Mouse (Mus musculus) heart, postnatal 36 days (tissue): Measurements from ENCODE around the gene Ces1a. TPM values are rescaled to one million over a fixed set of nuclear protein-coding genes. Genes with fewer than 3 reads are reported as not detected.

ENCODE experiments used
- DNase-seq, 2 experiments: peaks; one replicate each; pipeline ENCODE4 v3.0.0; 2021 to 2022
- intact Hi-C: fragments of 180-260 bp; cut with DNase I; formaldehyde crosslinking; loops from one replicate; pipeline ENCODE4 v1.15.1; 2025
- total RNA-seq, 2 experiments: library from RNA; stranded (reverse); gene quantifications; 2 replicates each; pipeline ENCODE4 v1.2.3; 2021

The Ces1a gene
- total RNA-seq, 2 experiments from 2014 or later = 0.44 TPM; not detected in 1

DNA sequence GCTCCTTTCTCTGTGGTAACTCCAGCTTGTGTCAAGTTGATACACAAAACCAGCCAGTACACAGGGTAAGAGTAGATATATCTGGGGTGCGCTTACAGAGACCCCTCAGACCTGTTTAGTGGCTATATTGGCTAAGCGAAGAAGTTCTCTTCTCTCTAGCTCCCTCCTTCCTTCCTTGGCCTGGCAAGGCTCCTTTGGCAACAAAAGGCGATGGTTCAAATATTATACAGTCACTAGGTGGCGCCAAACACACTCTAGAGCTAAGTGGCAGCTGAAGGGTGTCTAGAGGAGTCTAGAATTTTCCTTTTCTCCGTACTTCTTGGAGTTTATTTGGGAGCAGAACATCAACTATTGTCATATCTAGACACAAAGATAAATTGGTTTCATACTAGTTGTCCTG lies 37.7 kb downstream of the Ces1a start:
- intact Hi-C loops = loop anchor here (2.0 to 10.0 kb wide), 3 partner anchors 39 to 485 kb away; partner anchors contain the start of gene Ces1a

DNA sequence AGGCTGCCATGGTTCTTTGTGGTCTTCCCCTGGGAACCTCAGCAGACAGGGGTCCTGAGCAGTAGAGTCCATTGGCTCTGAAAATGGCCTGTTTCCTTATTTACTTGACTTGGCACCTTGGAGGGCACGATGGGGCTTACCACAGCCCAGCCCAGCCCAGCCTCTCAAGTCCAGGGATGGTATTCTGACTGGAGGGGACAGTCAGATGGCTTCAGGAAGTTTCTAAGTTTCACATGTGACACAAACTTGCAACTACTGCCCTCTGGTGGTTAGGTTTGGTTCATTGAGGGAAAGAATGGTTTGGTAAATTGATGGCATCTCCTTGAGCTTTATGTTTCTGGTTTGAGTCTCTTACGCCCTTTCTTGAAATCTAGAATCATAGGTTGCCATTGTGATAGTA lies 49.4 kb downstream of the Ces1a start:
- DNase-seq = peak; percentile 50 to 54

More for the DNA sequence above, 37.7 kb downstream of the Ces1a start:
- peak; percentile 22 to 24 for DNase-seq

DNA sequence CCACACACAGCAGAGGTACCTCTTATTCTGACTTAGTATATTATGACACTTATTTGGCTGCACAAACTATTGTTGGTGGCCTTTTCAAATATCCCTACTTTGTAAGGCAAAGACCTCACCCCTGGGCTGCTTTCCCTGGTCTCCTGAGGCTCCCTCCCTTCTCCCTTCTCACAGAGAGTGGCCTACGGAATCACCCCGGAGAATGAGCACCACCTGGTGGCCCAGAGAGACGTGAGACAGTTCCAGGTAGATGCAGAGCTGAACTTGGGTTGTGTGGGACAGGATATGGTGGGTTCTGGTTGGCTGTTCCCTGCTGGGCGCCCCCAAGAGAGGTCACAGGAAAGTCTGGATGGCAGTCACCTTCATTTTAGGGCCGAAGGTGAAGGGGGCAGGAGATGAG lies 51.2 kb downstream of the Ces1a start:
- DNase-seq = peak; percentile 56 to 65
- intact Hi-C loops = no loop called here

More for the DNA sequence above, 49.4 kb downstream of the Ces1a start:
- intact Hi-C loops = loop anchor here (1.0 to 2.0 kb wide), 2 partner anchors 114 to 180 kb away; no protein-coding TSS in a partner anchor

DNA sequence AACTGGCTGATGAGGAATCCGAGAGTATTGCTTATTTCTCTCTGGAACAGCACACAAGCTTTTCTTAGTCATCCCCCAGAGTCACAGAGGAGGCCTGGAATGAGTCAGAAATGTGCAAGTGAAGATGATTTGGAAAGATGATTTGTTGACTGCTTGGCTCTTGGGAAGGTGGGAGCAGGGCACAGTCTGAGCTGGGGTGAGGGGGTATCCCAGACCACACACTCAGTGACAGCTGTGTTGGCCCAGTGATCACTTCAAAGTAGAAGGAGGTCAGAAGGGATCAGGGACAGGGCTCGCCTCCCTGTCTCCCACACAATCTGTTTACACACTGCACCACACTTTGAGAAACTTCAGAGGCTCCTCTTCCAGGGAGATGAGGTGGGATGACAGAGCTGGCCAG lies 63.6 kb downstream of the Ces1a start:
- intact Hi-C loops = no loop called here
- no peak for DNase-seq

GRCm38 (mm10) chr8:92982491-92982890 lies 65.5 kb downstream of the Ces1a start:
- no peak for DNase-seq
- intact Hi-C loops = no loop called here

GRCm38 (mm10) chr8:92976656-92977055 lies 71.3 kb downstream of the Ces1a start:
- intact Hi-C loops = no loop called here
- no peak for DNase-seq

- peak; percentile 74 to 80 for DNase-seq
- intact Hi-C loops = no loop called here
These were observed 75.0 kb downstream of the Ces1a start for GRCm38 (mm10) chr8:92972949-92973348.

Other genes starting within 250 kb of the Ces1a start
- gene Mmp2, start 220.9 kb downstream of the Ces1a start, total RNA-seq = 10 to 100 TPM; 86.1 to 91.7 TPM
- 1 to 10 TPM; 1.2 to 1.6 TPM for gene Lpcat2, start 192.9 kb downstream of the Ces1a start, total RNA-seq
- not detected for gene Capns2, start 146.8 kb downstream of the Ces1a start, total RNA-seq
- gene Slc6a2, start 88.1 kb downstream of the Ces1a start, total RNA-seq = under 1 TPM; 0.05 to 0.11 TPM
- gene Ces1b, start 31.8 kb upstream of the Ces1a start, total RNA-seq = not detected
- gene Ces1c, start 83.1 kb upstream of the Ces1a start, total RNA-seq = not detected
- 100 to 1,000 TPM; 231 to 249 TPM for gene Ces1d, start 149.6 kb upstream of the Ces1a start, total RNA-seq
- under 1 TPM; 0.36 to 0.98 TPM for gene Ces1e, start 181.4 kb upstream of the Ces1a start, total RNA-seq
- gene Ces1f, start 231.6 kb upstream of the Ces1a start, total RNA-seq = 1 to 10 TPM in 1 of 2 experiments, not detected in 1; 1.1 TPM